Mouse (Mus musculus) urinary bladder, adult 18-20 months (tissue): ENCODE measurements around the gene Nfkbib.
A peak's percentile ranks its signal among the peaks of the same experiment; 100 is the strongest.

Source experiments
- DNase-seq, 2 experiments: peaks; one replicate each; pipeline ENCODE4 v3.0.0; 2022; ENCODE audit warnings: low spot score in 2 of 2, mixed read lengths in 2 of 2

Gene Nfkbib

GRCm38 (mm10) chr7:28767462-28767965 lies at the start of gene Nfkbib:
Nfkbib (minus strand) TSS chr7:28767512.
- DNase-seq: no peak

GRCm38 (mm10) chr7:28816920-28817319 lies 49.6 kb upstream of the Nfkbib start:
- no peak for DNase-seq

GRCm38 (mm10) chr7:28816201-28816600 lies 48.9 kb upstream of the Nfkbib start:
- DNase-seq: no peak

GRCm38 (mm10) chr7:28815230-28815629 lies 47.9 kb upstream of the Nfkbib start:
- no peak for DNase-seq

GRCm38 (mm10) chr7:28814306-28815034 lies 47.2 kb upstream of the Nfkbib start:
- DNase-seq: no peak

- DNase-seq: no peak
These were observed 45.6 kb upstream of the Nfkbib start for GRCm38 (mm10) chr7:28812949-28813348.

GRCm38 (mm10) chr7:28812436-28812835 lies 45.1 kb upstream of the Nfkbib start:
- no peak for DNase-seq

GRCm38 (mm10) chr7:28811640-28812275 lies 44.4 kb upstream of the Nfkbib start:
- no peak for DNase-seq

- peak; percentile 71 to 89 for DNase-seq
These were observed 43.9 kb upstream of the Nfkbib start for GRCm38 (mm10) chr7:28811228-28811627.

GRCm38 (mm10) chr7:28810107-28811066 lies 43.1 kb upstream of the Nfkbib start:
- DNase-seq: peak; percentile 96 to 98

GRCm38 (mm10) chr7:28809401-28810089 lies 42.2 kb upstream of the Nfkbib start:
- DNase-seq: peak; percentile 39 to 56

GRCm38 (mm10) chr7:28808957-28809393 lies 41.7 kb upstream of the Nfkbib start:
- peak; percentile 95 for DNase-seq

GRCm38 (mm10) chr7:28808221-28808941 lies 41.1 kb upstream of the Nfkbib start, which contains the start of gene Hnrnpl:
Hnrnpl (plus strand) TSS chr7:28808541.
- peak in 1 of 2 experiments; percentile 61 for DNase-seq

- DNase-seq: no peak
These were observed 40.4 kb upstream of the Nfkbib start for GRCm38 (mm10) chr7:28807641-28808220.

GRCm38 (mm10) chr7:28806869-28807268 lies 39.6 kb upstream of the Nfkbib start:
- no peak for DNase-seq

- DNase-seq: no peak
These were observed 36.4 kb upstream of the Nfkbib start for GRCm38 (mm10) chr7:28803756-28804155.

GRCm38 (mm10) chr7:28802846-28803588 lies 35.7 kb upstream of the Nfkbib start:
- no peak for DNase-seq

- peak in 1 of 2 experiments; percentile 80 for DNase-seq
These were observed 34.8 kb upstream of the Nfkbib start for GRCm38 (mm10) chr7:28801901-28802670.

- no peak for DNase-seq
These were observed 34.1 kb upstream of the Nfkbib start for GRCm38 (mm10) chr7:28801451-28801850.
